Mouse (Mus musculus): ENCODE results near the gene Asb8. TPM values are rescaled to one million over a fixed set of nuclear protein-coding genes. Genes with fewer than 3 reads are reported as not detected.

The Asb8 gene
- total RNA-seq (2015; ENCODE audit: low replicate concordance): 11.3 and 11.7 TPM in 2 replicates
- total RNA-seq (2017; ENCODE audit: low replicate concordance): 7.7 and 11.2 TPM in 2 replicates

- no peak for ATAC-seq (replicated peaks; ENCODE audit: low FRiP score, poor library complexity, severe bottlenecking)
Measured at GRCm38 (mm10) chr15:98165525-98165924, at the start of gene Asb8. TSS of gene Asb8 (minus strand) at chr15:98165625.

- ATAC-seq (replicated peaks; ENCODE audit: low FRiP score, poor library complexity, severe bottlenecking): no peak
Measured at GRCm38 (mm10) chr15:98214130-98214529, 48.7 kb upstream of the Asb8 start.

GRCm38 (mm10) chr15:98213336-98213870 lies 48.0 kb upstream of the Asb8 start:
- ATAC-seq (replicated peaks; ENCODE audit: low FRiP score, poor library complexity, severe bottlenecking): no peak

- ATAC-seq (replicated peaks; ENCODE audit: low FRiP score, poor library complexity, severe bottlenecking): no peak
Measured at GRCm38 (mm10) chr15:98209676-98210075, 44.3 kb upstream of the Asb8 start.

GRCm38 (mm10) chr15:98195442-98195841 lies 30.0 kb upstream of the Asb8 start, which contains the start of gene Olfr288:
TSS of gene Olfr288 (minus strand) at chr15:98195542.
- ATAC-seq (replicated peaks; ENCODE audit: low FRiP score, poor library complexity, severe bottlenecking): no peak

GRCm38 (mm10) chr15:98184456-98184855 lies 19.0 kb upstream of the Asb8 start:
- no peak for ATAC-seq (replicated peaks; ENCODE audit: low FRiP score, poor library complexity, severe bottlenecking)

GRCm38 (mm10) chr15:98181856-98182570 lies 16.6 kb upstream of the Asb8 start:
- ATAC-seq (replicated peaks; ENCODE audit: low FRiP score, poor library complexity, severe bottlenecking): no peak

- ATAC-seq (replicated peaks; ENCODE audit: low FRiP score, poor library complexity, severe bottlenecking): peak; percentile 94
Measured at GRCm38 (mm10) chr15:98181132-98181711, 15.8 kb upstream of the Asb8 start.

GRCm38 (mm10) chr15:98180567-98181131 lies 15.2 kb upstream of the Asb8 start:
- no peak for ATAC-seq (replicated peaks; ENCODE audit: low FRiP score, poor library complexity, severe bottlenecking)

- no peak for ATAC-seq (replicated peaks; ENCODE audit: low FRiP score, poor library complexity, severe bottlenecking)
Measured at GRCm38 (mm10) chr15:98177320-98177719, 11.9 kb upstream of the Asb8 start.

GRCm38 (mm10) chr15:98173821-98174220 lies 8.4 kb upstream of the Asb8 start:
- no peak for ATAC-seq (replicated peaks; ENCODE audit: low FRiP score, poor library complexity, severe bottlenecking)

- ATAC-seq (replicated peaks; ENCODE audit: low FRiP score, poor library complexity, severe bottlenecking): no peak
Measured at GRCm38 (mm10) chr15:98172113-98172512, 6.7 kb upstream of the Asb8 start.

- ATAC-seq (replicated peaks; ENCODE audit: low FRiP score, poor library complexity, severe bottlenecking): no peak
Measured at GRCm38 (mm10) chr15:98170917-98171316, 5.5 kb upstream of the Asb8 start.

- no peak for ATAC-seq (replicated peaks; ENCODE audit: low FRiP score, poor library complexity, severe bottlenecking)
Measured at GRCm38 (mm10) chr15:98170365-98170764, 4.9 kb upstream of the Asb8 start.

GRCm38 (mm10) chr15:98168622-98169004 lies 3.2 kb upstream of the Asb8 start:
- ATAC-seq (replicated peaks; ENCODE audit: low FRiP score, poor library complexity, severe bottlenecking): no peak

- no peak for ATAC-seq (replicated peaks; ENCODE audit: low FRiP score, poor library complexity, severe bottlenecking)
Measured at GRCm38 (mm10) chr15:98167645-98168621, 2.5 kb upstream of the Asb8 start.

- ATAC-seq (replicated peaks; ENCODE audit: low FRiP score, poor library complexity, severe bottlenecking): no peak
Measured at GRCm38 (mm10) chr15:98166963-98167644, 1.7 kb upstream of the Asb8 start, which contains the start of gene Ccdc184. TSS of gene Ccdc184 (plus strand) at chr15:98167158.

- ATAC-seq (replicated peaks; ENCODE audit: low FRiP score, poor library complexity, severe bottlenecking): no peak
Measured at GRCm38 (mm10) chr15:98162561-98162960, 2.9 kb downstream of the Asb8 start.
